Mouse (Mus musculus): ENCODE data around the gene 4930432K21Rik. TPM values are rescaled to one million over a fixed set of nuclear protein-coding genes. Genes with fewer than 3 reads are reported as not detected.

4930432K21Rik gene
- total and polyA plus RNA-seq, 3 experiments = 0.26 to 0.55 (median 0.30) TPM

GRCm38 (mm10) chr8:84104697-84105609 is 42.9 kb upstream of the 4930432K21Rik start, which contains the start of gene Dcaf15:
TSS of gene Dcaf15 (minus strand) at chr8:84104768.
- Histone ChIP-seq H3K9ac (ENCODE audit: low read depth, low read length) (peak within 1 kb of the TSS; percentile 59), H3K4me1 (ENCODE audit: control insufficient read depth, insufficient read depth, low read length) (peaks cover 5% of the 10 kb centered on the region), H3K27me3 (ENCODE audit: control insufficient read depth, insufficient read depth, low read length) (no peaks in the 10 kb centered on the region), H3K4me3 (peak within 1 kb of the TSS; percentile 72), H3K36me3 (ENCODE audit: control insufficient read depth, insufficient read depth, low read length) (no peaks in the 10 kb centered on the region), H3K27ac (peak within 1 kb of the TSS; percentile 88), H3K79me2 (replicated peaks; ENCODE audit: control insufficient read depth, insufficient read depth, low read length) (peaks cover 1% of the 10 kb centered on the region; the same call in 1 of the 2 replicates)
- DNase-seq = peak; percentile 96 to 98
- intact Hi-C loops (cut with DNase I) = loop anchor here (1.0 to 2.0 kb wide), 2 partner anchors 36 to 42 kb away; partner anchors contain the start of gene Cc2d1a
- WGBS = 7% methylated on average over 42 of the region's 42 CpGs
- no peak for TF ChIP-seq CTCF (IDR thresholded peaks at IDR 0.05)
- peak; percentile 60; the same call in 1 of the 2 replicates for TF ChIP-seq POLR2A (IDR thresholded peaks at IDR 0.05; ENCODE audit: insufficient read depth, low read depth, low read length)

GRCm38 (mm10) chr8:84105676-84106075 is 42.1 kb upstream of the 4930432K21Rik start:
- WGBS = 83% methylated on average over 2 of the region's 2 CpGs
- Histone ChIP-seq H3K9ac (ENCODE audit: low read depth, low read length) (no peak overlapping the region), H3K4me3 (no peak overlapping the region), H3K27ac (no peak overlapping the region), H3K4me1 (ENCODE audit: control insufficient read depth, insufficient read depth, low read length) (peaks cover 5% of the 10 kb centered on the region), H3K36me3 (ENCODE audit: control insufficient read depth, insufficient read depth, low read length) (no peaks in the 10 kb centered on the region), H3K79me2 (replicated peaks; ENCODE audit: control insufficient read depth, insufficient read depth, low read length) (peaks cover 1% of the 10 kb centered on the region; the same call in 1 of the 2 replicates), H3K27me3 (ENCODE audit: control insufficient read depth, insufficient read depth, low read length) (no peaks in the 10 kb centered on the region)
- intact Hi-C loops (cut with DNase I) = loop anchor here (2.0 kb wide), 1 partner anchor 37 kb away; no protein-coding TSS in a partner anchor
- TF ChIP-seq POLR2A (IDR thresholded peaks at IDR 0.05; ENCODE audit: insufficient read depth, low read depth, low read length) = no peak
- TF ChIP-seq EP300 (IDR thresholded peaks at IDR 0.05; ENCODE audit: insufficient read depth, low read depth, low read length) = no peak
- no peak for TF ChIP-seq CTCF (IDR thresholded peaks at IDR 0.05)
- no peak for DNase-seq

GRCm38 (mm10) chr8:84106216-84107040 is 41.4 kb upstream of the 4930432K21Rik start:
- Histone ChIP-seq H3K27ac (no peak overlapping the region), H3K4me3 (no peak overlapping the region), H3K9ac (ENCODE audit: low read depth, low read length) (no peak overlapping the region), H3K36me3 (ENCODE audit: control insufficient read depth, insufficient read depth, low read length) (no peaks in the 10 kb centered on the region), H3K4me1 (ENCODE audit: control insufficient read depth, insufficient read depth, low read length) (peaks cover 5% of the 10 kb centered on the region), H3K27me3 (ENCODE audit: control insufficient read depth, insufficient read depth, low read length) (no peaks in the 10 kb centered on the region), H3K79me2 (replicated peaks; ENCODE audit: control insufficient read depth, insufficient read depth, low read length) (peaks cover 1% of the 10 kb centered on the region; the same call in 1 of the 2 replicates)
- no peak for DNase-seq
- 95% methylated on average over 3 of the region's 6 CpGs for WGBS
- TF ChIP-seq POLR2A (IDR thresholded peaks at IDR 0.05; ENCODE audit: insufficient read depth, low read depth, low read length) (no peak), EP300 (IDR thresholded peaks at IDR 0.05; ENCODE audit: insufficient read depth, low read depth, low read length) (no peak), CTCF (IDR thresholded peaks at IDR 0.05) (no peak)
- intact Hi-C loops (cut with DNase I) = no loop called here

GRCm38 (mm10) chr8:84115646-84116045 is 32.2 kb upstream of the 4930432K21Rik start:
- intact Hi-C loops (cut with DNase I) = no loop called here
- TF ChIP-seq CTCF (IDR thresholded peaks at IDR 0.05) (no peak), POLR2A (IDR thresholded peaks at IDR 0.05; ENCODE audit: insufficient read depth, low read depth, low read length) (no peak), EP300 (IDR thresholded peaks at IDR 0.05; ENCODE audit: insufficient read depth, low read depth, low read length) (no peak)
- Histone ChIP-seq H3K4me3 (no peak overlapping the region), H3K79me2 (replicated peaks; ENCODE audit: control insufficient read depth, insufficient read depth, low read length) (no peaks in the 10 kb centered on the region), H3K9ac (ENCODE audit: low read depth, low read length) (no peak overlapping the region), H3K4me1 (ENCODE audit: control insufficient read depth, insufficient read depth, low read length) (no peaks in the 10 kb centered on the region), H3K36me3 (ENCODE audit: control insufficient read depth, insufficient read depth, low read length) (no peaks in the 10 kb centered on the region), H3K27ac (no peak overlapping the region), H3K27me3 (ENCODE audit: control insufficient read depth, insufficient read depth, low read length) (no peaks in the 10 kb centered on the region)
- WGBS = 88% methylated on average over 6 of the region's 6 CpGs
- no peak for DNase-seq

- H3K36me3 ChIP-seq (ENCODE audit: control insufficient read depth, insufficient read depth, low read length) = no peaks in the 10 kb centered on the region
- no peaks in the 10 kb centered on the region for H3K79me2 ChIP-seq (replicated peaks; ENCODE audit: control insufficient read depth, insufficient read depth, low read length)
- intact Hi-C loops (cut with DNase I) = no loop called here
- TF ChIP-seq POLR2A (IDR thresholded peaks at IDR 0.05; ENCODE audit: insufficient read depth, low read depth, low read length) = no peak
- no peak for TF ChIP-seq CTCF (IDR thresholded peaks at IDR 0.05)
- TF ChIP-seq EP300 (IDR thresholded peaks at IDR 0.05; ENCODE audit: insufficient read depth, low read depth, low read length) = no peak
- no peak overlapping the region for H3K27ac ChIP-seq
- WGBS = 61% methylated on average over 3 of the region's 3 CpGs
- no peaks in the 10 kb centered on the region for H3K4me1 ChIP-seq (ENCODE audit: control insufficient read depth, insufficient read depth, low read length)
- H3K9ac ChIP-seq (ENCODE audit: low read depth, low read length) = no peak overlapping the region
- H3K27me3 ChIP-seq (ENCODE audit: control insufficient read depth, insufficient read depth, low read length) = no peaks in the 10 kb centered on the region
- no peak for DNase-seq
- H3K4me3 ChIP-seq = no peak overlapping the region
Observed at GRCm38 (mm10) chr8:84122151-84122550, 25.7 kb upstream of the 4930432K21Rik start.
